Mouse (Mus musculus) left cerebral cortex, adult 6 months (tissue): ENCODE data around the gene Ddx5. TPM values are rescaled to one million over a fixed set of nuclear protein-coding genes. Genes with fewer than 3 reads are reported as not detected.

Source experiments
- long read RNA-seq, 2 experiments: library from polyadenylated mRNA; unstranded; transcript quantifications; one replicate each; pipeline ENCODE4 v2.0.0; 2019 to 2020
- polyA plus RNA-seq: library from polyadenylated mRNA; unstranded; fragments of <200 nt; fragmentation: Nextera tagmentation; gene quantifications from 2 replicates; pipeline ENCODE4 v1.2.3, GENCODE M21; 2021

Gene Ddx5
- 224 and 234 TPM in 2 replicates for polyA plus RNA-seq
- long read RNA-seq, experiment 1, transcript Ddx5-201 (13 exons, 3,559 nt), result major isoform, 1,274 of 1,854 reads
- long read RNA-seq, experiment 1, transcript Ddx5-208 (12 exons, 3,593 nt), result minor isoform, 215 of 1,854 reads
- long read RNA-seq, experiment 1, partial matches to known transcripts, result 206 of 1,854 reads
- long read RNA-seq, experiment 1, other reads (novel, unspliced or antisense), result 159 of 1,854 reads
- long read RNA-seq, experiment 2, transcript Ddx5-201 (13 exons, 3,559 nt), result major isoform, 196 of 401 reads
- long read RNA-seq, experiment 2, partial matches to known transcripts, result 108 of 401 reads
- long read RNA-seq, experiment 2, other reads (novel, unspliced or antisense), result 97 of 401 reads

GRCm38 (mm10) chr11:106788775-106789459 is at the start of gene Ddx5, which contains the start of gene Cep95:
Gene Ddx5 (minus strand): TSS chr11:106789185.
Gene Cep95 (plus strand): TSS chr11:106789252.

GRCm38 (mm10) chr11:106779388-106780088 is 9.4 kb downstream of the Ddx5 start, which contains the start of gene Polg2:
Gene Polg2 (minus strand): TSS chr11:106779537.

GRCm38 (mm10) chr11:106751039-106752018 is 37.7 kb downstream of the Ddx5 start, which contains the start of gene Milr1:
Gene Milr1 (plus strand): TSS chr11:106751226.

GRCm38 (mm10) chr11:106750121-106750751 is 38.7 kb downstream of the Ddx5 start, which contains the start of gene Pecam1:
Gene Pecam1 (minus strand): TSS chr11:106750628.

Other genes starting within 250 kb of the Ddx5 start
- 27.4 and 29.3 TPM in 2 replicates for gene Tex2, start 175.8 kb downstream of the Ddx5 start, polyA plus RNA-seq
- gene Pecam1, start 38.6 kb downstream of the Ddx5 start, polyA plus RNA-seq, result 10.4 and 10.9 TPM in 2 replicates
- 0.36 and 0.41 TPM in 2 replicates for gene Milr1, start 38.0 kb downstream of the Ddx5 start, polyA plus RNA-seq
- gene Polg2, start 9.6 kb downstream of the Ddx5 start, polyA plus RNA-seq, result 3.5 and 4.2 TPM in 2 replicates
- 1.4 and 1.5 TPM in 2 replicates for gene Cep95, start 67 bp upstream of the Ddx5 start, polyA plus RNA-seq
- gene Smurf2, start 131.5 kb upstream of the Ddx5 start, polyA plus RNA-seq, result 2.7 and 3.1 TPM in 2 replicates
- 28.5 and 35.6 TPM in 2 replicates for gene Kpna2, start 210.4 kb upstream of the Ddx5 start, polyA plus RNA-seq
- gene 1810010H24Rik, start 236.5 kb upstream of the Ddx5 start, polyA plus RNA-seq, result 3.4 and 9.1 TPM in 2 replicates